Mouse (Mus musculus): ENCODE measurements at regions not wholly inside any gene's neighbourhood (a gene's known extent, or its start where the extent isn't known, plus 50 kb on each side); places are given as distances from the start of the nearest gene placed in this dataset.

- no peak for DNase-seq
These were observed 78.8 kb downstream of the Zfp619 start for GRCm38 (mm10) chr7:39596403-39596802.

DNA sequence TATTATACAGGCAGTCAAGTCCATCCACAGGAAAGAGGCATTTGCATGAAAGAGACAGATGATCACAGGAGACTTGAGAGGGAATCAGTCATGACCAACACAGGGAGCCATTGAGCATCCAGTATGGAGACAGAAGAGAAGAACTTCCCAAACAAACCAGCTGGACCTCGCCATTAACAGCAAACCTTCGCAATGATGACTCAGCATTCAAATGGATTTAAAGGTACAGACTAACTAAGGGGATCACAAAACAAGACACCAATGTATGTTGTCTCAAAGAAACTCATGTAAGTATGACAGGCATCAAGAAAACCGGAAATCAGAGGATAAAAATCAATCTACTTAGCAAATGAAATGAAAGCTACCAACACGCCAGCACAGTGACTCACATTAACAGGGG is 96.2 kb downstream of the Zfp619 start:
- DNase-seq, result no peak

GRCm38 (mm10) chr7:39615092-39615491 is 97.5 kb downstream of the Zfp619 start:
- DNase-seq, result no peak

GRCm38 (mm10) chr7:39621796-39622195 is 104.2 kb downstream of the Zfp619 start:
- DNase-seq, result no peak

GRCm38 (mm10) chr7:39632836-39633235 is 115.3 kb downstream of the Zfp619 start:
- no peak for DNase-seq

- DNase-seq, result no peak
These were observed 124.8 kb downstream of the Zfp619 start for GRCm38 (mm10) chr7:39642333-39642732.

- DNase-seq, result no peak
These were observed 125.8 kb downstream of the Zfp619 start for GRCm38 (mm10) chr7:39643323-39643722.

- no peak for DNase-seq
These were observed 133.0 kb downstream of the Zfp619 start for GRCm38 (mm10) chr7:39650483-39651102.

DNA sequence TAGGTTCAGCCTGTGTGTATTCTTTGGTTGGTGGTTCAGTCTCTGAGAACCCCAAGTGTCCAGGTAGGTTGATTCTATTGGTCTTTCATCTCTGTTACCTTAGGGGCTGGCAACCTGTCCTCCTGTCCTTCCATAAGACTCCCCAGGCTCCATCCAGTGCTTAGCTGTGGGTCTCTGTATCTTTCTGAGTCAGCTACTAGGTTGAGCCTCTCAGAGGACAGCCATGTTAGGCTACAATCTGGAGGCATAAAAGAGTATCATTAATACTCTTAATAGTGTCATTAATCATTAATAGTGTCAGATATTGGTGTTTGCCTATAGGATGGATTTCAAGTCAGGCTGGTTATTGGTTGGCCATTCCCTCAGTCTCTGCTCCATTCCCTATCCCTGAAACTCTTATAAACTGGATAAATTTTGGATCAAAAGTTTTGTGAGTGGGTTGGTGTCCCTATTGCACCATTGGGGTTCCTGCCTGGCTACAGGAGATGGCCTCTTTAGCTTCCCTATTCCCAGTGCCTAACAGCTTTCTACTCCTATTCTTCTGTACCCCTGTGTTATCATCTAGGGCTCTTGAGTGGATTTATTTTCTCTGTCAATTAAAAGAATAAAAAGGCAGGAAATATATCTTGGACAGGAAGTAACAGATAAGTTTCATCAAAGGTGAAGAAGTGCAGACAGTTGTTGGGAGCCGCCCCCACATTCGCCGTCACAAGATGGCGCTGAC is 137.2 kb downstream of the Zfp619 start:
- no peak for DNase-seq

- peak; percentile 75 for DNase-seq
These were observed 137.7 kb downstream of the Zfp619 start for GRCm38 (mm10) chr7:39655287-39655652.

DNA sequence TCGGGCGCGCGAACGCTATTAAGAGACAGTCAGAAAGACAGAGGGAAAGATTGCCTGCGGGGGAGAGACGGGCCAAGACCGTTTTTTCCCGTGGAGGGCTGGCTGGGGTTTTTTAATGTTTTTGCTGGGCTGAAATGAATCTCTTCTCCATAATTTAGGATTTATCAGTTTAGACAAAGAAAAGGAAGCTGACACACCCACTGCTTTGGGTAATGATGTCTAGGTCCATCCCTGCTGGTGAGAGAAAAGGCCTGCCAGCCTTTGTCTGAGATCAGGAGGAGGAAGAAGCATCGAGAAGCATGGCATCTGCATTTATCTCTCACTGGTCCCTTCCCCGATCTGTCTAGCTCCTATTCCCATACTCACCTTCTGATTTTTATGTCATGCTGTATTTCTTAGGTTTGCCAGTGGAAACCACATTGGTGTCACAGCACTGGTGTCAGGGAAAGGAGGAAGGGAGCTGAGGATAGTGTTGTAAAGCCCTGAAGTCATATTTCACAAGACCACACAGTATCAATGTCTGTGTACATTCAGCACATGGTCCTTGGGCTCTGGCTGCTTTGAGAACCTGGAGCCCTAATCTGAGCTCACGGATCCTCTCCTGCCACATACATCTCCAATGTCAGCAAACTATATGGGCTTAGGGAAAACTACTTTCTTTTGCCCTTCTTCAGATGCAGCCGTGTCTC is 138.3 kb downstream of the Zfp619 start:
- no peak for DNase-seq

- no peak for DNase-seq
These were observed 142.0 kb downstream of the Zfp619 start for GRCm38 (mm10) chr7:39659597-39659996.

DNA sequence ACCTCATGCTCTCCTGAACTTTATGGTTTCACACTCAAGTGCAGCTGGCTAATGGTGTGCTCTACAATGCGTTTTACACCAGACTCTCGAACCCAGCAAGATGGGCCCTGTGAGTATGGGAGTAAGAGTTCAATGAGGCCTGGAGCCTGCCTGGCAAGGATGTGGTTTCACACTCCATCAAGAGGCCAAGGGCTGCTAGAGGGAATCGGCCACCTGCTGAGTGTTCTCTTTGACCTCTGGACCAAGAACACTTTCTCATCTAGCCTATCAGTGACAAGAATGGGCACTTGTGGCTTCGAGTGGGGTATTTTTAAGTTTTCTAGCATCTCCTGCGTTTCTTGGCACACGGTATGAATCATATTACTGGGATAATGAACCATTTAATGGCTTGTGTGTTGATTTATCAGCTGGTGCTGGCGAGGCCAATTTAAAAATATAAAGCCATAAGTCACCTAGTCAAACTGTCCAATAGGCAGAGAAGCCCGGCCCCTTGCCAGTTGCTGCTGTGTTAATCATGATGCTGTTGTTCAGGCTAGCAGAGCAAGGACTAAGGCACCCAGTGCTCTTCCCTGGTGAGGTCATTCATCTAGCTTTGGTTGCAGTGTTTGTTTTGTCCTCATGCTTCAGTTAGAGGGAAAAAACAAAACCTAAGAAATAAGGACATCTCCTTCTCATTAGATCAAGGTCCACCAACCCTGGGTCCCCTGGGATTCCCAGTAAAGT is 157.7 kb downstream of the Zfp619 start:
- DNase-seq, result no peak

GRCm38 (mm10) chr7:39675847-39676238 is 158.3 kb downstream of the Zfp619 start:
- DNase-seq, result no peak

DNA sequence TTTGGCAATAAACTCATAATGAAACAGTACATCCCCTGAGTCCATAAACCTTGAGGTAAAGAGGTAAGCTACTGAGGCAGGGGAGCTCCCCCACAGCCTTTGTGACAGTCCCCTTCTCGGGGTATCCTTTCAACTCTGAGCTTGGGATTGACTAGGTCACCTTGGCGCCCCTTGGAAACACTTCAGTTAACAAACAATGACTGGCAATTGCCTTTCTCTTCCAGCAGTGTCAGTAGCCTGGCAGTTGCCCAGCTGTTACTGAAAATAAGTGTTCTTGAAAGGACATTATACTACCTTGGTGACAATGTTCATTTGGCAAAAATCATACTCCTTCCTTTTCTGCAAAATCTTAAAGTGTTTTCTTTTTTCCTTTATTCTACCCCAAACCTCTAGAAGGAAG is 162.8 kb downstream of the Zfp619 start:
- DNase-seq, result no peak

DNA sequence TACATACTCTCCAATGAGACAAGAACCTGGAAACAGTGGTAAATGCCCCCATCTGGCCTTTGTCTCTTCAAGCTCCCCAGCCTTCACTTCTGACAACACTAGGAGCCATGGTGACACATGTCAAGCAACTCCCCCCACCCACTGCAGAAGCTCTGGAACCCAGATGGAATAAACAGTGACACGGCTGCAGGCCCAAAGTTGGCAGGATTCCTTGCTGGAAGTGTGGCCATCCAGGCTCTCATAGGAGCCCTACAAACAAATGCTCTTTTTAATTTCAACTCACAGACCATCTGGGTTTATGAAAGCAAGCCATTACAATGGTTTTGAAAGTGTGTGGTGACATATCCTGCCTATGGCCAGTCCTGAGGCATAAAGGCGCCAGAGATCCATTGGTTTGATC is 179.0 kb downstream of the Zfp619 start:
- DNase-seq, result no peak

DNA sequence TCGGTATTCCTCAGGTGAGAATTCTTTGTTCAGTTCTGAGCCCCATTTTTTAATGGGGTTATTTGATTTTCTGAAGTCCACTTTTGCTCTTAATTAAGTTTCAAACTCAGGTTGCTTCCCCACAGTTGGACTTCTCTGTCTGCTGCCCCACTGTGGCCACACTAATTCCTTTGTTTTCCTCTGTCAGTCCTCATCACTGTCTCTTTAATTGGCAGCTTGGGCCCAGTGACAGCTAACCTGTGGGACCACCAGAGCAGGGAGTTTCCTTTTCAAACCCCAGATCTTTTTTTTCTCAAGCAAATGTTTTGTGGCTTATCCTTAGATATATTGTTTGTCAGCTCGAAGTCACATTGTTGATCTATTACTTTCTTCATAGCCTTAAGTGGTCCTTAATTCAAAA is 183.9 kb downstream of the Zfp619 start:
- no peak for DNase-seq

DNA sequence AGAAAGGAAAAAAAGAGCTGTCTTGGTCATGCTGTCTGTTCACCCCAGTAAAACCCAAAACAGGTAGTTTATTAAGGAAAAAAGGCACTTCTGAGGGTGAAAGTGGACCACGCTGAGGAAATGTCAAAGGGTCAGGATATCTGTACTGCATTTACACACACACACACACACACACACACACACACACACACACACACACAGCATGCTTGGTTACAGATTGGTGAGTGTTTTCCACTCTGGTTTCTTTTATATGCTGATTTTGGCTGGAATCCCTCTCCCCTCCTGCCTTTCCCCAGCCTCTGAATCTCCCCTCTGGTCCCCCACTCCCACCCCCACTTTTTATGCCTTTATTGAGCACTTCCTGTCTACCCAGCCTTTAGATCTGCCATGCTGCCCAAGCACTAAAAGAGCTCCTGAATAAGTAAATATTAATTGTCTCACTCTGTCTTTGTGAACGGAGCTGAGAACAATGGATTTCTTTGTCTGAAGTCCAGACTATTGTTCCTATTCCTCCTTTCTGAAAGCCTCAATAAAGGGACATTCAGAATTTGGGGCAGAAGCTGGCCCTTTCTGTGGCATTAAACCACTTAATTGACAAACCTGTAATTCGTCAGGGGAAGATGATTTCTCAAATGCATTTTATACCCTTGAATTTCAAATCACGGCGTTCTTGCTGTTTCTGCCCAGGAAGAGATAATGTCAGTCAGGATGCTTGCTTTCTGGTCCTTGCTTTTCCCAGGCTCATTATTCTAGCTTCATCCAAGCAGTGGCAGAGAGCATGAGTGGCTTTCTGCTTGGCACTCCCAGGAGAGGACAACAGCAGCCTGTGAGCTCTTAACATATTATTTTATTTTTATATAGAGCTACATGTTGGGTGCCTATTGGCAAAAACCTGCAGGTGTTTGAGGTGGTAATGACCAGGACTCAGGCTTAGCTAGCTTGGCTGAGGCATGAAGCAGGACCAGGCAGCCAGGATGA is 187.8 kb downstream of the Zfp619 start:
- no peak for DNase-seq

DNA sequence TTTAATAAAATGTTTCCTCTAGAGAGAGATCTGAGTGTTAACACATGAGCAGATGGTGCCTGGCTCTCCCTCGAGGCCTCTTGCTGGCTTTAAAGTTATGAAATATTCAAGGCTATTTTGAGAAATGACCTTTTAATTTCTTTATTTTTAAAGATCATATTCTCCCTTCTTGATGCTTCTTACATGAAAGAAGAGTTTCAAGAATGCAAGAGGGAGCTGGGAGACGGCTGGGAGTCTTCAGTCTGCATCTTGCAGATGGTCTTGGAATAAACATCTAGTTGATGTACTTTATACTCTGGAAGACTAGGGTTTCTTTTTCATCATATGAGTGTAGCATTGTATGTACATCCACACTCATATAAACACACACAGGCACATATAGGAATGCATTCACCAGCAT is 189.0 kb downstream of the Zfp619 start:
- no peak for DNase-seq

DNA sequence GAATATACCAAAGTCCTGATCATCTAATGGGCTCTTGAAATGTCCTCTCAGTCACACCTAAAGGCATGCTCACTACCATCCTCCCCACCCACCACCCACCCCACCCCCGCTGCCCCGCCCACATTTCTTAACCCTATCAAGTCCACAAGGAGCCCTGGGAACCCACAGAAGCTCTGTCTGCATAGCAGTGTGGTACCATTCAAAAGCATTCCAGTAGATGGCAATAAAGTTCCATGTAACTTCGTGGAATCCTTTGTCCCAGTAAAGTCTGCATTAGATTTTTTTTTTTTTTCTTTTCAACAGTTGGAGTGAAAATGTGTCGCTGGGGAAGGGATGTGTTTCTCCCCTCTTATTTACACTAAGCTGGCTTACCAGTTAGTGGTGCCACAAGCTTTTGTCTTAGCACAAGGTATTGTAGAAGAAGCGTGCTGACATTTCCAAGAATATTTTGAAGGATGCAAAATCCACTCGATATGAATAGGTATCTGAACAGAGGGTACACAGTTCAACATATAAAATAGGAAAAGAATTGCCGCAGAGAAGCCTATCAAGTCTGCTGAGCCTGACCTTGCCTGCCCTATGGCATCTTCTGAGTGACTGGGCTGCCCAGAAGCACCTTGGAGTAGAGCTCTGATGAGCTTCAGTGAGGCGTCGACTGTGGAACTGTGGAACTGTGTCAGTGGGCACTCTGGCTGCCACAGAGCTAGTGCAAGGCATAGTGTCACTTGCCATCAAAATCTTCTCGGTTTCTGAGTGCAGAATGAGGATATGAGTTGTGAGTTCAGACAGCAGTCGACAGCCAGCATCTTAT is 199.0 kb downstream of the Zfp619 start:
- DNase-seq, result no peak

DNA sequence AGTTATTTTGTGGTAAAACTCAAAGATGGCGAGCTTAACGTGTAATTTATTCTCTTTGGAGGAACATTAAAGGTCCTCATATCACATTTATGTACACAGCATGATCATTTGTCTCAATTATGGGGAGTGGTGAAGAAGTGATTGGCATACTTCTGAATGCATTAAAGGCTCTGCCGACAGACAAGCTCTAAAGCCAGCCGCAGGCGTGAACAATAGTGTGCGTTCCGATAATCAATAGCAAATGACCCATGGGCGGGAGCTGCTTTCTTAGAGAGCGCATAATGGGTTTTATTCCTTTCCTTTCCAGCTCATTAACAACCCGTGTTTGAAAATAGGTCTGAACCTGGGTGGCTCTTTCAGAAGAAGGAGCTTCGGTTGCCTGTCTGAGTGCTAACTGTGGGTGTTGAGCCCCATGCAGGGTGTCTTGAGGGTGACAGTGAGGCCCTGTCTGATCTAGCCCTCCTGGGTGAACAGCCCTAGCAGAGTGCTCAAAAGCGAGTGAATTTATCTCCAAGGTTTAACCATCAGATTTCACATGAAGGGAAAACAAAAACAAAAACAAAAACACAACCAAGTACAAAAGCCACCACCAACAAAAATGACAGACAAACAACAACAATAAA is 210.5 kb downstream of the Zfp619 start:
- no peak for DNase-seq
